Mouse (Mus musculus): ENCODE results near the gene Gm10142.

DNA sequence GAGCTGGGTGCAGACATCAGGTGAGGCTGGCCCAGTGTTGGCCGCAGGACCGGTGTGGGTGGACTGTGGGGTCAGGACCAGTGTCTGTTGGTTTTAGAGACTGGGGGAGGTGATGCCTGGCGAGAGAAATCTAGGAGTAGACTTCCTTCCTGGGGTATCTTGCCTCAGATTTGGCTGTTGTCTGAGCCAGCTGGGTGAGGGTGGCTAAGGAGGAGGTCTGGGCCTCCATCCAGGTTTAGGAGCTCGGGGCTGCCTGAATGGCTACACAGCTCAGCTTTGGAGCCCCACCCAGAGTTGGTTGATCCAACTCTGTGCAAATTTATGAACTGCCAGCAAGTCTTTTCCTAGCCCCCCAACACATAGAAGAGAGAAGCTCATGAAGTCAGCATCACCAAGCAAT is 48.2 kb upstream of the Gm10142 start:
- TF ChIP-seq EP300 (IDR thresholded peaks at IDR 0.05; ENCODE audit: insufficient read depth, low read depth, low read length) (no peak), CTCF (IDR thresholded peaks at IDR 0.05; ENCODE audit: low read depth, low read length) (no peak), POLR2A (IDR thresholded peaks at IDR 0.05; ENCODE audit: insufficient read depth, low read length) (no peak)

All from ES-Bruce4 (cell line).